In genomic region chr7:27179217-27179918, GRCm38 (mm10) we compare ENCODE assay signal across 1 mouse cellular context.
A peak's percentile ranks its signal among the peaks of the same experiment; 100 is the strongest.
TF ChIP-seq lines count a peak whose summit lies in the region.

No protein-coding gene starts in this region.

TF ChIP-seq in MEL, 35 proteins besides CTCF, POLR2A, EP300 and RAD21:
- TF ChIP-seq MYC (IDR thresholded peaks at IDR 0.05; ENCODE audit: low read depth, low read length): no peak
- TF ChIP-seq NELFE (IDR thresholded peaks at IDR 0.05; ENCODE audit: low read depth, low read length): peak; percentile 56; the same call in 1 of the 2 replicates
- TF ChIP-seq BHLHE40 (IDR thresholded peaks at IDR 0.05; ENCODE audit: borderline replicate concordance, low read depth, low read length): no peak
- TF ChIP-seq ZKSCAN1 (IDR thresholded peaks at IDR 0.05; ENCODE audit: low read depth, low read length): no peak
- TF ChIP-seq MAZ (IDR thresholded peaks at IDR 0.05; ENCODE audit: low read depth, low read length): no peak
TF ChIP-seq in MEL: peak in this region for 1.
